Mouse (Mus musculus): ENCODE measurements around the gene Ddx28.

- TF ChIP-seq POLR2A (IDR thresholded peaks at IDR 0.05; ENCODE audit: low read depth, low read length) (no peak), CTCF (IDR thresholded peaks at IDR 0.05; ENCODE audit: extremely low read depth, insufficient read depth, insufficient read length, insufficient replicate concordance) (no peak)
Measured at GRCm38 (mm10) chr8:106006413-106006812, 5.3 kb downstream of the Ddx28 start.

Measured in spleen, adult 2 months (tissue).